Comparison of ENCODE assay signal across 23 mouse cellular contexts in the genomic region with DNA sequence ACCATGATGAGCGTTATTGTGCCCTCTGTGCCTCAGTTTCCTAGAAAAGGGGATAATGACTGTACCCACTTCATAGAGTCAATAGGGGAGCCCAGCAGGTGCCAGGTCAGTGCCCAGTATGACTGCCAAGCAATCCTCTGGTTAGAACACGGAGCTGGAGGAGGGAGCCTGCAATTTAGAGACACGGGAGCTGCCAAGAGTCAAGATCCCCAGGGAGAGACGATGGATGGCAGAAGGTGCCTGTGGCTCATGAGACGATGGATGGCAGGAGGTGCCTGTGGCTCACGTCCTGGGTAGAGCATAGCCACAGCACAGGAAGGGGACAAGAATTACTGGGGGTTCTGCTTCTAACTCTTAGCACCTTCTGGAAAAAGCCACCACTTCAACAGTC. TPM values are rescaled to one million over a fixed set of nuclear protein-coding genes. Genes with fewer than 3 reads are reported as not detected.
DNase-seq lines count a peak whose midpoint lies in the region; ATAC-seq and TF ChIP-seq lines count a peak whose summit lies in the region.
"Had no signal": no experiment of that assay in that cellular context is flagged by ENCODE, and none has a peak within 500 bp of the region (broad histone marks: within the 10 kb centered on the region; RNA-seq: fewer than 3 reads in every experiment).

No protein-coding gene starts in this region.

- 0 out of 2 replicates have a peak, but pooled peaks cover 14% of the 10 kb centered on the region for H3K36me3 ChIP-seq in heart, embryonic 16.5 days (ENCODE audit: control insufficient read depth, insufficient read depth)
- H3K36me3 ChIP-seq in limb, embryonic 10.5 days: peaks cover 72% of the 10 kb centered on the region

- no peak overlapping the region for H3K9ac ChIP-seq in heart, embryonic 16.5 days (ENCODE audit: low read length)
- H3K9ac ChIP-seq: embryonic facial prominence, embryonic 12.5 days; embryonic facial prominence, embryonic 15.5 days; forebrain, postnatal 0 days; heart, embryonic 13.5 days; hindbrain, embryonic 13.5 days; intestine, embryonic 15.5 days had no signal

- ATAC-seq in cerebellum, adult (ENCODE audit: insufficient number of reproducible peaks, low FRiP score, low TSS enrichment): no peak
- ATAC-seq in heart, embryonic 16.5 days (replicated peaks; ENCODE audit: extremely low read depth, insufficient read depth, low FRiP score): no peak
- ATAC-seq: activated CD4-positive, CD25-positive, alpha-beta regulatory T cell, adult 4 months; CD4-positive, CD25-positive, alpha-beta regulatory T cell, adult 4 months; forebrain, embryonic 14.5 days; forebrain, postnatal 0 days had no signal

- peaks cover 10% of the 10 kb centered on the region for H3K4me1 ChIP-seq in cerebellum, adult 2 months (ENCODE audit: control insufficient read depth, insufficient read depth, low read length)
- H3K4me1 ChIP-seq in heart, embryonic 16.5 days (ENCODE audit: control insufficient read depth, insufficient read depth, low read length): peaks cover 45% of the 10 kb centered on the region
- H3K4me1 ChIP-seq in limb, embryonic 10.5 days: peaks cover 25% of the 10 kb centered on the region

- H3K9me3 ChIP-seq in heart, embryonic 16.5 days (replicated peaks; ENCODE audit: control insufficient read depth, low read length): no peaks in the 10 kb centered on the region
- H3K9me3 ChIP-seq in limb, embryonic 10.5 days (replicated peaks): no peaks in the 10 kb centered on the region
- H3K9me3 ChIP-seq: embryonic facial prominence, embryonic 12.5 days; embryonic facial prominence, embryonic 15.5 days; heart, embryonic 10.5 days; heart, embryonic 13.5 days; hindbrain, embryonic 10.5 days; hindbrain, embryonic 13.5 days; intestine, embryonic 15.5 days had no signal

- no peak overlapping the region for H3K27ac ChIP-seq in cerebellum, adult 2 months (ENCODE audit: insufficient read depth, low read length)
- H3K27ac ChIP-seq in heart, embryonic 16.5 days (ENCODE audit: low read length): peak overlapping the region; percentile 46
- no peak overlapping the region for H3K27ac ChIP-seq in limb, embryonic 10.5 days
- H3K27ac ChIP-seq: embryonic facial prominence, embryonic 12.5 days; embryonic facial prominence, embryonic 15.5 days; gastrocnemius, adult 2 months; heart, adult 2 months; heart, embryonic 10.5 days; heart, embryonic 13.5 days; hindbrain, embryonic 10.5 days; hindbrain, embryonic 13.5 days; intestine, embryonic 15.5 days had no signal

- peak; percentile 19 to 30 for DNase-seq in cerebellum, adult 2 months
- DNase-seq in cerebellum, adult 8-10 months: no peak
- DNase-seq in cerebellum, postnatal 14 days: peak; percentile 40 to 48
- no peak for DNase-seq in heart, adult 11 months
- peak; percentile 54 for DNase-seq in MN1 (ENCODE audit: low spot score)
- DNase-seq in limb, embryonic 10.5 days (ENCODE audit: low spot score): no peak
- DNase-seq: cerebellum, adult 11 months; forebrain, postnatal 0 days; kidney, adult 8-10 months had no signal

- no peak overlapping the region for H3K4me2 ChIP-seq in heart, embryonic 16.5 days (ENCODE audit: low read depth, low read length)
- H3K4me2 ChIP-seq: embryonic facial prominence, embryonic 12.5 days; embryonic facial prominence, embryonic 15.5 days; heart, embryonic 13.5 days; hindbrain, embryonic 13.5 days; intestine, embryonic 15.5 days had no signal

- TF ChIP-seq POLR2A in cerebellum, adult 2 months (IDR thresholded peaks at IDR 0.05; ENCODE audit: borderline replicate concordance, insufficient read depth, low read length): no peak

- no peak for TF ChIP-seq CTCF in cerebellum, adult 2 months (IDR thresholded peaks at IDR 0.05; ENCODE audit: borderline replicate concordance, insufficient read depth, low read depth, low read length)

- WGBS in cerebellum, adult 2 months: 25% methylated on average over 6 of the region's 6 CpGs
- WGBS in heart, embryonic 16.5 days: 71% methylated on average over 6 of the region's 6 CpGs
- WGBS in limb, embryonic 10.5 days: 90% methylated on average over 6 of the region's 6 CpGs

- H3K4me3 ChIP-seq in cerebellum, adult 2 months (replicated peaks; ENCODE audit: insufficient read depth, low read depth, low read length): no peak overlapping the region
- H3K4me3 ChIP-seq in heart, embryonic 16.5 days (ENCODE audit: low read length): no peak overlapping the region
- H3K4me3 ChIP-seq in limb, embryonic 10.5 days: no peak overlapping the region
- H3K4me3 ChIP-seq: embryonic facial prominence, embryonic 12.5 days; embryonic facial prominence, embryonic 15.5 days; gastrocnemius, adult 2 months; heart, adult 2 months; heart, embryonic 10.5 days; heart, embryonic 13.5 days; hindbrain, embryonic 10.5 days; hindbrain, embryonic 13.5 days; intestine, embryonic 15.5 days had no signal

- no peaks in the 10 kb centered on the region for H3K27me3 ChIP-seq in cerebellum, adult 2 months (ENCODE audit: control insufficient read depth, insufficient read depth, low read length)
- H3K27me3 ChIP-seq in heart, embryonic 16.5 days (ENCODE audit: control insufficient read depth, insufficient read depth, low read length): no peaks in the 10 kb centered on the region
- no peaks in the 10 kb centered on the region for H3K27me3 ChIP-seq in limb, embryonic 10.5 days (ENCODE audit: low read depth, poor library complexity, severe bottlenecking)
- H3K27me3 ChIP-seq: embryonic facial prominence, embryonic 12.5 days; embryonic facial prominence, embryonic 15.5 days; heart, embryonic 13.5 days; hindbrain, embryonic 13.5 days; intestine, embryonic 15.5 days had no signal

RNA-seq across cellular contexts. Expression of a gene that starts 32.4 kb away (rescaled TPM):
- polyA plus RNA-seq in cerebellum, adult 2 months (2012; rRNA removed): 4.5 and 4.6 TPM in 2 replicates
- 5.2 and 5.4 TPM in 2 replicates for polyA plus RNA-seq in heart, embryonic 16.5 days (2015; fragmentation: Nextera tagmentation; extraction: Ambion mirVana)
- 3.4 and 4.0 TPM in 2 replicates for polyA plus RNA-seq in limb, embryonic 10.5 days (2016; fragmentation: Nextera tagmentation; extraction: Ambion mirVana)

RNA-seq across cellular contexts. Expression of a gene that starts 48.3 kb away (rescaled TPM):
- 0.10 and 0.13 TPM in 2 replicates for polyA plus RNA-seq in cerebellum, adult 2 months (2012; rRNA removed)
- 0.45 and 0.50 TPM in 2 replicates for polyA plus RNA-seq in heart, embryonic 16.5 days (2015; fragmentation: Nextera tagmentation; extraction: Ambion mirVana)
- 0.04 TPM in 1 of 2 replicates, not detected in the other for polyA plus RNA-seq in limb, embryonic 10.5 days (2016; fragmentation: Nextera tagmentation; extraction: Ambion mirVana)
- polyA plus RNA-seq: forebrain, embryonic 14.5 days; hindbrain, embryonic 10.5 days; hindbrain, embryonic 13.5 days had no signal

Comparison
In these comparisons a context has a peak if more than half of its experiments do, and no peak if none do; other contexts are left out.
1. DNase-seq: peak in cerebellum, adult 2 months (2 of 2), cerebellum, postnatal 14 days (2 of 2) and MN1 (single experiment); none in cerebellum, adult 8-10 months (single experiment), heart, adult 11 months (single experiment) and limb, embryonic 10.5 days (single experiment).